Mouse (Mus musculus): Measurements from ENCODE around the gene Gnl3. TPM values are rescaled to one million over a fixed set of nuclear protein-coding genes. Genes with fewer than 3 reads are reported as not detected.

The Gnl3 gene
- total RNA-seq, 2 experiments from 2014 or later: 54.4 to 66.8 TPM

Other genes with a start within 250 kb of the Gnl3 start
- 10 to 100 TPM; 18.2 to 31.3 TPM for gene Tmem110, start 193.6 kb downstream of the Gnl3 start, total RNA-seq (2021)
- gene Mustn1, start 140.0 kb downstream of the Gnl3 start, total RNA-seq (2021): 1 to 10 TPM; 2.4 to 2.7 TPM
- under 1 TPM in 1 of 2 experiments, not detected in 1; 0.37 TPM for gene Itih4, start 132.7 kb downstream of the Gnl3 start, total RNA-seq (2021)
- 1 to 10 TPM; 8.8 to 8.9 TPM for gene Itih3, start 95.4 kb downstream of the Gnl3 start, total RNA-seq (2021)
- gene Itih1, start 75.9 kb downstream of the Gnl3 start, total RNA-seq (2021): not detected
- gene Nek4, start 67.8 kb downstream of the Gnl3 start, total RNA-seq (2021): 10 to 100 TPM; 14.8 to 15.1 TPM
- gene Glt8d1, start 17.8 kb downstream of the Gnl3 start, total RNA-seq (2021): 10 to 100 TPM; 33.8 to 37.7 TPM
- gene Spcs1, start 17.5 kb downstream of the Gnl3 start, total RNA-seq (2021): 100 to 1,000 TPM; 177 to 186 TPM
- 10 to 100 TPM; 71.0 to 71.2 TPM for gene Pbrm1, start within 50 bp of the Gnl3 start, total RNA-seq (2021)
- 10 to 100 TPM; 32.5 to 33.5 TPM for gene Smim4, start 109.8 kb upstream of the Gnl3 start, total RNA-seq (2021)
- 10 to 100 TPM; 18.0 to 22.5 TPM for gene Nt5dc2, start 111.9 kb upstream of the Gnl3 start, total RNA-seq (2021)
- gene Stab1, start 149.5 kb upstream of the Gnl3 start, total RNA-seq (2021): 10 to 100 TPM; 26.9 to 40.4 TPM
- 1 to 10 TPM in 1 of 2 experiments, under 1 TPM in 1; 0.67 to 2.0 TPM for gene Tnnc1, start 189.2 kb upstream of the Gnl3 start, total RNA-seq (2021)
- gene Nisch, start 197.8 kb upstream of the Gnl3 start, total RNA-seq (2021): 100 to 1,000 TPM; 424 to 481 TPM
- 1 to 10 TPM; 4.7 to 5.4 TPM for gene Sema3g, start 198.7 kb upstream of the Gnl3 start, total RNA-seq (2021)
- gene Phf7, start 232.2 kb upstream of the Gnl3 start, total RNA-seq (2021): 1 to 10 TPM; 4.8 to 5.2 TPM
- 100 to 1,000 TPM; 117 to 123 TPM for gene Bap1, start 232.3 kb upstream of the Gnl3 start, total RNA-seq (2021)